Mouse (Mus musculus): ENCODE data around the gene Miox. TPM values are rescaled to one million over a fixed set of nuclear protein-coding genes. Genes with fewer than 3 reads are reported as not detected.

The Miox gene
- total RNA-seq, 2 experiments from 2014 or later: not detected

DNA sequence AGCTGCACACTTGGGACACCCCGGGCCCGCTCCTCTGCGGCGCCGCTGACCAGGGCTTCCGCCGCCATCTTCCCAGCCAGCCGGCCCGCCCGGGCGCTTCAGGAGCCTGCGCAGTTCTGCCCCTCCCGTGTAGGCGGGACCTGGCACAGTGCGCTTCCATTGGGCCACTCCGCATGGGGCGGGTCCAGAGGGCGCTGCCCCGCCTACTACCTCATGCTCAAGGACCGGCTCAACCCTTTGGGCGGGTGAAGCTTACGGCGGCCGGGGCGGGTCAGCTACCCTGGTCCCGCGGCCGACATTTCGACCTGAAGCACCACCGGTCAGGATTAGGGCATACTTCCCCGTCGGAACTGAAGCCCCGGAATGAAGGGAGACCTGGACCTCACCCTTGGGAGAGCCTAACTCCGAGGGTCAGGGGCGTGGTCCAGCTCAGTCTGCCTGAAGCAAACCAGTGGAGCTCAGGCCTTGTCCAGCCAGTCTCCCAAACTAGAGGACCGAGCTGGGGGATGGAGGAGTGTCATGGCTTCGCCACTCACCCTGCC is 18.9 kb upstream of the Miox start, which contains the start of gene Sbf1:
Gene Sbf1, minus strand, starts transcription at position 122 of the 542 bp plus-strand sequence.
- peak; percentile 99 for DNase-seq

DNA sequence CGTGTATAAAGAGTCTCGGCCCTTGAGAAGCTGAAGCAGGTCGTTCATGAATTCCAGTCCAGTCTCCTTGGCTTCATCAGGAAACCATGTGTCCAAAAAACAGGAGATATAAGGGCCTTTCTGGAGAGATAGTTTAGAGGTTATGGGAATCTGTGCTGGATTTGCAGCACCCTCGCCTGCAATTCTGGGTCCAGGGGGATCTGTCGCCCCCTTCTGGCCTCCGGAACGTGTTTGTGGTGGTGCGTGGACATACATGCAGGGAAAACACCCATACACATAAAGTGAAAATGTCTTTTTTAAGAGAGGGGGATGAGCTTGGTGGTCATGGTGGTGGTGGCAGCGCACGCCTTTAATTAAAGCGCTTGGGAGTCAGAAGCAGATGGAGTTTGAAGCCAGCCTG is 18.1 kb upstream of the Miox start:
- DNase-seq: no peak

DNA sequence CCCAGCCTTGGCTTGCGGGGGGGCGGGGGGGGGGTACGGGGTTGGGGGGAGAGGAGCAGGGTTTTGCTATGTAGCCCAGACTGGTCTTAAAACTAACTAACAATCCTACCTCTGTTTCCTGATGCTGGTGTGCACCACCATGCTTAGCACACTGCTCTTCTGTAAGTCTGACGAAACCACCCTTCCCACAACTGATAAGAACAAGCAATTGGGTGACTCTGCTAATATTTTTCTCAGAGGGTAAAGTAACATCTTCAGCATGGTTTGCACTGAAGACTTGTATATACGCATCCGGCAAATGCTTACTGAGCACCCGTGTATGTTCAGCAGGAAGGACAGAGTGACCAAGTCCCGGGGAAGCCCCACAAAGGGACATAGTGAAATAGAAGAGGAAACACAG is 12.9 kb upstream of the Miox start:
- DNase-seq: no peak

DNA sequence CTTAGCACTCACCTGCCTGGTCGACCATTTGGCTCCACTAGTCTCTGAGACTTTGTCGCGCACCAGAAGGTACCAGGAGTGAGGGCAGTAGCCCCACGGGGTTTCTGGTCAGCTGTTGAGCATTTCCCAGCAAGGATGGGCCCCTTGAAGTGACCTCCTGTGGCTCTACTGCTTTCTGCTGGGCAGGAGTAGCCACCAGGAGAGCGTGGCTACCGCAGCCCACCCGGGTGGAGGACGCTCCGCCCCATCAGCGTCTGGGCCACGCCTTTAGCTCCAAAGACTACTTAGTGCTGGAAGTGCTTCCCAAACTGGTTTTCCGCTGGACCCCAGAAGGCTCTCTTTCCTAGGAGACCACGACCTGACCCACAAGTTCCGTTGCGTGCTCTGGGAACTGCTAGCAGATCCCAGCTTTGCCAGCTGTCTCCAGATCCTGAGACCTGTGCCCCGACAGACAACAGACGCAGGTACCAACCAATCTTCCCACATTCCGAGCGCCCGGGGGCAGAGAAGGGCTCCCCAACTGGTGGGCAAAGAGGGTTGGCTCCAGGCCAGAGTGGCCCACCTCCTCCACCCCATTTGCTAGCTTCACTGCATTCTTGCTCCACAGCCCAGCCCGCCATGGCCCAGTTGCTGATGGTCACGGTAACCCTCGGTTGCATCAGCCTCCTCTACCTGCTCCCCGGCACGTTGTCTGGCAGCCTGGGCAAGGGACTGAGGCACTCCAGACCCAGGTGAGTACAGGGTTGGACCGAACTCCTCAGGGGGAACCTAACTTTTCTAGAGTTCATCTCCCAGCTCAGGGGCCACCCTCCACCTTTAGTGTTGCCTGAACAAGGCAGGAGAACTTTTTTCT is 11.3 kb upstream of the Miox start, which contains the start of gene Adm2:
Gene Adm2, plus strand, starts transcription at position 51 of the 853 bp plus-strand sequence.
- DNase-seq: no peak

DNA sequence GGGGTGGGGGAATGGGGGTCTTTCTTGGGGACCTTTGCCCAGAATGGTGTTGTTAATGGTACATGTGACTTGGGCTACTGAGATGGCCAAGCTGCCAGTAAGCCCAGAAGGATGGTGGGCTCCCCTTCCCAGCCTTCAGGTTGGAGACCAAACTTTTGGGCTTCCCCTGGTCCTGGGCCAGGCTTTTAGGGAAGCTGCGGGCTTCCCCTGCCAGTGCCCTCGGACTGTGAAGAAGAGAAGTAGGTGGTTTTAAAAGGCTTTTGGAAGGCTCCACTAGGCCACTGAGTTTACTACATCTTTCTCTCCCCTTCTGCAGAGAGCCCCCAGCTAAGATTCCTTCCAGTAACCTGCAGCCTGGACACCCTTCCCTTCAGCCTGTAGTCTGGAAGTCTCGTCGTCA is 10.5 kb upstream of the Miox start:
- no peak for DNase-seq

DNA sequence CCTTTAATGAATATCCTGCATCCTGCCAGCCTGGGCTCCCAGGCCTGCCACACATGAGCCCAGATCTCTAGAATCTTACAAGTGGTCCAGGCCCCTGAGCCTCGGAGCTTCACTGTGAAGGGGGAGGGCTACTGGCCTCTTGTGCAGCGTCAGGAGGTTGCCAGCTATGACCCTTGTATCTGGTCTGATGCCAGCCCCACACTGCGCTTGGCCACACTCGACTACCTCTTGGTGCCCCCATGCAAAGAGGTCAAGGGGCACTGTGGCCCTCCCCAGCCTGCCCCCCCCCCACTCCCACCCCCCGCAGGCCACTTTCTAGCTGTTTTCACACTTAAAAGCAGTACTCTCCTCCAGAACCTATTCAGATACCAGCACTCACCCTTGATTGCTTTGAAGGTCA is 7.8 kb upstream of the Miox start:
- no peak for DNase-seq

DNA sequence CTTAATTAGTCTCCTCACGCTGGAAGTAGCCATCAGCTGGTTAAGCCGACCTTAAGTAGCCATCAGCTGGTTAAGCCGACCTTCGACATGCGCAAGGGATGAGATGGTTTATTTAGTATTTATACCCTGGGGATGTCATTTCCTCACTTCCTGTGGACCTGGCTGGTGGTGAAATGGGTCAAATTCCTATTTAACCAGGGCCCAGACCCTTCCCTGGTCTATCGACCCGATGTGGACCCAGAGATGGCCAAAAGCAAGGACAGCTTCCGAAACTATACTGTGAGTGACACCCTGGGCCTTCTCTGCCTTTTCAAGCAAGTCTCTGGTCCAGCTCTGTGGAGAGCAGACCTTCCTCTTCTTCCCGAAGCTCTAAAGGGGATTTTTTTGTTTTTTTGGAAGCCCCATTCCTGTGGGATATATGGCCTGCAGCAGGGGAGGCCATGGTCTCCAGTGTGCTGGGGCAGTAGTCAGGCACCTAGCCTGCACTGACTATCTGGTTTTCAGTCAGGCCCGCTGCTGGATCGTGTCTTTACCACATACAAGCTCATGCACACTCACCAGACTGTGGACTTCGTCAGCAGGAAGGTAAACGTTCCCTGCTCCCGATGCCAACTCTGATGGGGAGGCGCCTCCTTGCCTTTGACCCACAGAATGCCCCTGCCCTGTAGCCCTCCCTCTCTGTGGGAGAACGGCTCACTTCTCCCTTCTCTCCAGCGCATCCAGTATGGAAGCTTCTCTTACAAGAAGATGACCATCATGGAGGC is 758 bp downstream of the Miox start:
- DNase-seq: no peak

DNA sequence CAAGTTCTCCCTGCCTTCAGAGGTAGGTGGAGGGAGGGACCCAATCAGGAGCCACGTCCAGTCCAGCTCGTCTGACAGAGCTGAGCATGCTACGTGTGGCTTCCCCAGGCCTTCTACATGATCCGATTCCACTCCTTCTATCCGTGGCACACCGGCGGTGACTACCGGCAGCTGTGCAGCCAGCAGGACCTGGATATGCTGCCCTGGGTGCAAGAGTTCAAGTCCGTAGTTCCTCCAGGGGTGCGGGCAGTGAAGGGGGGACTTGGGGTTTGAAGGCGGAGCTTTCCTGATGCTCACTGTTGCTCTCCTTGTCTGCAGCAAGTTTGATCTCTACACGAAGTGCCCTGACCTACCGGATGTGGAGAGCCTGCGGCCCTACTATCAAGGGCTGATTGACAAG is 2.2 kb downstream of the Miox start:
- DNase-seq: no peak

DNA sequence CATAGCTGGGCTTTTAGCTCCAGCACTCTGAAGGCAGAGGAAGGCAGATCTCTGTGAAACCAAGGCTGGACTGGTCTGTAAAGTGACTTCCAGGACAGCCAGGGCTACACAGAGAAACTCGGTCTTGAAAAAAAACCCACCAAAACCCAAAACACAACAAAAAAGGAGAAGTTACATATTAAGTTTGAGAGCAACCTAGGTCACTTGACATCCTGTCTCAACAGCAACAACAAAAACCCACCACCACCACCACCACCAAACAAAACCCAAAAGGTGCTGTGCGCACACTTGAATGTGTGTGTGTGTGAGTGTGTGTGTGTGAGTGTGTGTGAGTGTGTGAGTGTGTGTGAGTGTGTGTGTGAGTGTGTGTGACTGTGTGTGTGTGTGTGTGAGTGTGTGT is 5.5 kb downstream of the Miox start:
- DNase-seq: no peak

DNA sequence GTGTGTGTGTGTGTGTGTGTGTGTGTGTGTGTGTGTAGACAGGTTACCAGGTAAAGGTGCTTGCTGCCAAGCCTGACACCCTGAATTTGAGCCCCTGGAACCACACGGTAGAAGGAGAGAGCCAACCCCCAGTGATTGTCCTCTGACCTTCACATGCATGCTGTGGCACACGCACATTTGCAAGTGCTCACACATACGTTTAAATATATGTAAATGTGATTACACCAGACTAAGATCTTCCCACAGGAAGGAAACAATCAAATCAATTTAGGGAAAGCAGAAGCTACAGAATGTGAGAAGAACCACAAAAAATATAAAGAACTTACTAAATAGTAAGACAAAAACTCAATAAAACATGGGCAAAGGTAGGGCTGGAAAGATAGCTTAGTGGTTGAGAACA is 5.9 kb downstream of the Miox start:
- DNase-seq: no peak

DNA sequence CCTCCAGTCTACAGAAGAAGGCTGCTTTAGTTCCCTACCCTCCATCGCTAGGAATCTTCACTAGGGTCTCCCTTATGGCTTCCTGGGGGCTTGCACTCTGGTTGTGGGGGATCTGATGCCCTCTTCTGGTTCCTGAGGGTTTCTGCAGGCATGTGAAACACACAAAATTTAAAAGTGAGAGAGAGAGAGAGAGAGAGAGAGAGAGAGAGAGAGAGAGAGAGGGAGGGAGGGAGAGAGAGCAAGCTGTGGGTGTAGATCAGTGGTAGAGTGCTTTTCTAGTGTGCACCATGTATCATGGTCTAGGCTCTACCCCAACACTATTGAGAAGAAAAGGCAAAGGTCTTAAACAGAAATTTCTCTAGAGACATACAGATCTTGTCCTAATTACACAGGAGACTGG is 7.5 kb downstream of the Miox start:
- DNase-seq: no peak

DNA sequence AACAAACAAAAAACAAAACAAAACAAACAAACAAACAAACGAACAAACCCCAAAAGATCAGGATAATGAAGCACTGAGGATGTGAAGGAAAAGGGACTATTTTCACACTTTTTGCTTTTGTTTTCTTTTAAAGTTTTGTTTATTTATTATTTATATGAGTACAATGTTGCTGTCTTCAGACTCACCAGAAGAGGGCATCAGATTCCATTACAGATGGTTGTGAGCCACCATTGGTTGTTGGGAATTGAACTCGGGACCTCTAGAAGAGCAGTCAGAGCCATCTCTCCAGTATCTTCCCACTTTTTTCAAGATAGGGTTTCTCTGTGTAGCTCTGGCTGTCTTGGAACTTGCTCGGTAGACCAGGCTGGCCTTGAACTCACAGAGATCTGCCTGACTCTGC is 9.1 kb downstream of the Miox start:
- no peak for DNase-seq

DNA sequence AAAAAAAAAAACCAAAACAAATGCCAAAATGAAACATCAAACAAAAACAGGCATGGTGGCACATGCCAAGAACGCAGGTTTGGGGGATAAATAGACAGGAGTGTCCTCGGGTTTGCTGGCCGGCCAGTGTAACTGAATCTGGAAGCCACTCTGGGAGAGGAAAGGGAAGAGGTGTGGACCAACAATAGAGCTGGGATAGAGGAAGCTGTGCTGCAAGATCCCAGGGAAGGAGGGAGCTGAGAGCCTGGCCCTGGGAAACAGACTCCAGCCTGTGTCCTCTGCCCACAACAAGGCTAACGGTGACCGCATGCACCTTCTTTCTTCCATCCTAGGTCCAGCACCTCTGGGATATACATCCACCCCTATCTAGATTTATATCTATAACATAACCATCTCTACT is 16.2 kb downstream of the Miox start:
- peak; percentile 36 to 38 for DNase-seq

DNA sequence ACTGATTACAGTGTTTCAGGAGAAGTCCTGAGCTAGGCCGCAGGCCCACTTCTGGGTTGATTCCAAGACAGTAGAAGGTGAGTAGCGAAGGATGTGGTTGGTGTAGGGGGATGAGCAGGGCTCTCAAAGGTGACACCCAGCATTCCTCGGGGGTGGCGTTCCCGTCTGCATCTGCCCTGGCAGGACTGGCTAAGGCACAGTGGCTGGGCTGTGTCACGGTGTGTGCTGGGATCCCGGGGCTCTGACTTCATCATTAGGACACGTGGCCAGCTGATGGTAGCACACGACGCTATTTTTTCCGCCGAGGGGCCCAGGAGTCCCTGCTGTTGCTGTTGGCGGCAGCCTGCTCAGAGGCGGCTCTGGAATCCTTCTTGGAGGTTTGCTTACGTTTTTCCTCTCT is 17.1 kb downstream of the Miox start:
- no peak for DNase-seq

DNA sequence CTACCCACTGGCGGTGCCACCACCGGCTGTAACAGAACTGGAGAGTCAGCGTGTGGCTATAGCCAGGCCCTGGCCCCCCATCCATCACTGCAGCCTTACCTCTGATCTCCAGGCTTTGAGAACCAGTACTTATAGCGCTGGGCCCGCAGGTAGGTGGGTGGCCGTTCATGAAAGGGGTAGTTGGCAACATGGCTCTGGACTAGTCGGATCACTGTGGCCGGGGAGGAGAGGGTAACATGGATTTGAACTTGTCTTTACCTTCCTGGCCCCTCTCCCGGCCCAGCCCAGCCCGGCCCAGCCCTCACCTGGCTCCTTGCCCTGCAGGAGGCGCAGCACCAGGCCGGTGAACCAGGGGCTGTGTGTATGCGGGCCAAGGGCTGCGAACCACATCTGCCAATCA is 17.9 kb downstream of the Miox start:
- DNase-seq: no peak

DNA sequence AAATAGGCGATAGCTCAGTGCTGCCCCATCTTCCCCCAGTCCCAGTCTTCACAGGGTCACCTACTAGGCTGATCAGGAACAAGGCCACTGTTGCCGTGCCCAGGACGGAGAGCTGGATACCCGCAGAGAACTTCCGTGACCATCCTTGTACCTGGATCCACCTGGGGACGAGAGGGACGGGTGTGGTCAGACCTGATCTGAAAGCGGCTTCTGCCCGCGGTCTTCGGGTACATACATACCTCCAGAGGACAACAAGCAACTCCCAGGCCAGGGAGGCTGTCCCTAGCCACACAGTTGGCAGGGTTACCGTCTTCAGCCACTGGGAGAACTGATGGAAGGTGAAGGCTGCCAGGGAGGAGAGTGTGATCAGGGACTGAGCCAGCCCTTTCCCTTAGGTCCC is 18.6 kb downstream of the Miox start:
- no peak for DNase-seq

DNA sequence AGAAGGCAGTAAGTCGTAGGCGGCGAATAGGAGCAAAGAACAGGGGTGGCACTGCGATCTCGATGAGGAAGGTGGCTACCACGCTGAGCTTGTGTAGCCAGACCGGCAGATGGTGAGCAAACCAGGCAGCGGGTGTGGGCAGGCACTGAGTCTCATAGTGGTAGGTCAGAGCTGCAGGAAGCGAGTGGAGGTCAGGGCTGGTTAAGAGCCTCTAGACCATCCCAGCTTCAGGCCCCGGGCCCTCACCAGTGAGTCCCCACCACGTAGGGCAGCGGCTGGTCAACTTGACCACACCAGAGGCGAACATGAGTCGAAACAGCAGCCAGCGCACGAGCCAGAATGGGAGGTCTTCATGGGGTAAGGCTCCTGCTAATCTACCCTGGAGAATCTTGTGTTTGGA is 19.6 kb downstream of the Miox start:
- no peak for DNase-seq

DNA sequence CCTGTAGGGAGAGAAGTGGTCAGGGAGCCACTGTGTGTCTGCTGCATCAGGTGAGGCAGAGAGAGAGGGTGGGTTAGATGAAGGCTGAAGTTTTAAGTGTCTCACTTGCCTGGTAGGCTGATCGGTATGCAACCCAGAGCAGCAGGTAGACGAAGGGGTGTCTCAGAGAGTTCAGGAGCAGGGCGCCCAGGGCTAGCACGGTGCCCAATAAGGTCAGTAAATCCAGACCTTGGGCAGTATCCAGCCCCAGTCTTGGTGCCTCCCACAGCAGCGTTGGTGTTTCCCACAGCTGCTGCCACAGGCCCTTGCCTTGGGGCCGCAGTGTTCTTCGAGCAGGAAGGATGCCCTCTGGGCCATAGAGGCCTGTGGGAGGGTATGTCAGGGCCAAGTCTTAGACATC is 20.3 kb downstream of the Miox start:
- no peak for DNase-seq

DNA sequence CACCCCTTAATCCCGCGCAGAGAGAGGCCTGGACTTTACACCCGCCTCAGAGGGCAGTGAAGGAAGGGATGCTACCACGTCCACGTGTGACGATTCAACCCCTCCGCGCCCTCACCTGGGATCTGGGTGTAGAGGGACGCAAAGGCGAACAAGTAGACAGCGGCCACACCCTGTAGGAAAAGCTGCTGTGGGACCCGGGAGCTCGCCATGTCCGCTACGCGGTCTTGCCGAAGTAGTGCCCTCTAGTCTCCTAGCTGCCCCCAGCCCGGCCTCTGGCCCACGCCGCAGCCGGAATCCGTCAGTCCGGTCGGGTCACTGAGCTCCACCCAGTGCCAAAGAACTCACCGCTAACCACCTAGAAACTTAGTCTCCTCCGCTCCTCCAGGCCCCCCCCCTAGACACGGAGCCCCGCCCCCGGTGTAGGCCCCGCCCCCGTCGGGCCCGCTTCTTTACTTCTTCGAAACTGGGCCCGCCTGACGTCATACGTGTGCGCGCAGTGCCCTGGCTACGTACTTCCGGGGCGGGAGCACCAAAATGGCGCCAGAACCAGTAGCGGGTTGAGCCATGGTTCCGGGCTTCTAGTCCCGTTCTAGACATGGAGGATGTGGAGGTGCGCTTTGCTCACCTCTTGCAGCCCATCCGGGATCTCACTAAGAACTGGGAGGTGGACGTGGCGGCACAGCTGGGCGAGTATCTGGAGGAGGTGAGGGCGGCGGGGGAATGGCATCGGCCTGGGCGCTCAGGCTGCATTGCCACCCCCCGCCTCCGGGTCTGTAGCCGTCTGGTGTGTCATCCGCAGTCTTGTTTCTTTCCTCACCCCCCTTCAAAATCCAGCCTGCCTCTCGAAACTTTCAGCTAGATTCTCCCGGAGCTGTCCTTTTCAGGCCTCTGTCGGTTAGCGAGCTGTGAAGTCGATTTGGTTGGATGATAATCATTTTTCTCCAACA is 21.3 kb downstream of the Miox start, which contains the start of the genes Lmf2 and Ncaph2:
Gene Lmf2, minus strand, starts transcription at position 419 of the 947 bp plus-strand sequence.
Gene Ncaph2, plus strand, starts transcription at position 479 of the 947 bp plus-strand sequence.
- DNase-seq: peak; percentile 96 to 99

DNA sequence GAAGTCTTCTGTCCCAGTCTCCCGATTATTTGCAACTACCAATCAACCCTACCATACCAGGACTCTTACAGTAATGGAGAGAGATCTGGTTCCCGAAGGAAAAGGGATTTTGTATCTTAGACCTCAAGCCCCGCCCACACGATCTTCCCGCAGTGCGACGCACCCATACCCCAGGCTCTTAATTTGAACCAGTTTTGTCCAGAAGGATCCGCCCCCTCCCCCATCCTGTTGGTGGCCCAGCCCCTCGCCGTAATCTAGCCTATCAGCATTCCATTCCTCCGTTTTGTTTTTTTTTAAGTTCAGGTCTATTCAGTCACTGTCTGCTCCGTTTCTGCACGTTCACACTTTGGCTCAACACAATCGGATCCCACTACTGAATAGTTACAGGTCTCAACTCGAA is 22.2 kb downstream of the Miox start:
- peak; percentile 42 to 43 for DNase-seq

DNA sequence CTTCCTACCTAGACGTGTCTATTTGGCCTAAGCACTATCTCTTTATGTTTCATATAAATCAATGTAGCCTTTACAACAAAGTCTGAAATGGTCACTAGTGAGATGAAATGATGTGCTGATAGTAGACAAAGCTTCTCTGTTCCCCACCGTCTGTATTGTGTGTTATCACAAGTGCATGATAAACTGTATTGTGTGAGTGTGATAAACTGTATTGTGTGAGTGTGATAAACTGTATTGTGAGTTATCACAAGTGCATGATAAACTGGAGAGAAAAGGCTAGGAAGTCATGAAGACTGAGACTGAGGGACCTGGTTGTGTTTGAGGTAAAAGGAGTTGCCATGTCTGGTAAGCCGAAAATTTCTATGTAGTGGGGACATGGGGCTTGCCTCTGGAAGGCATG is 24.6 kb downstream of the Miox start:
- no peak for DNase-seq

DNA sequence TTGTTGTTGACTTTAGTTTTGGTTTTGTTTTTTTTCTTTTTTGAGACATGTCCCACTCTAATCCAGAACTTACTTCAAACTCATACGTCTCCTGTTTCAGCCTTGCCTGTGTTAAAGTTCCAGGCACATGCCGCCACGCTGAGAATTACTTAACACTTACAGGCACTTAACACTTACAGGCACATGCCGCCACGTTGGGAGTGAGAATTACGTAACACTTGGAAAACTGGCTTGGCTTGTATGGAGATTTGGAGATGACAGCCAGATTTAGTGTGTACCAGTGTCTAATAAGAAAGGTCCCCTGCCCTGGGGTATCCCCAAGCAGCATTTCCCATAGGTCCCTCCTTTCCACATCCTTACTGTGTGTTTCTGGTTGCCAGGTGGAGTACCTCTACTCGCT is 28.9 kb downstream of the Miox start:
- no peak for DNase-seq
